Mouse (Mus musculus) cerebellum, postnatal 36 days (tissue): ENCODE results near the gene Xbp1.
"Not testable (repeated sequence)": the region's sequence is repeated elsewhere in the genome, so short reads cannot be mapped to it uniquely, and the experiment has no call there.

Source experiments
- DNase-seq, 2 experiments: peaks; one replicate each; pipeline ENCODE4 v3.0.0; 2021 to 2022; ENCODE audit warnings: mixed read lengths in 2 of 2

The Xbp1 gene

DNA sequence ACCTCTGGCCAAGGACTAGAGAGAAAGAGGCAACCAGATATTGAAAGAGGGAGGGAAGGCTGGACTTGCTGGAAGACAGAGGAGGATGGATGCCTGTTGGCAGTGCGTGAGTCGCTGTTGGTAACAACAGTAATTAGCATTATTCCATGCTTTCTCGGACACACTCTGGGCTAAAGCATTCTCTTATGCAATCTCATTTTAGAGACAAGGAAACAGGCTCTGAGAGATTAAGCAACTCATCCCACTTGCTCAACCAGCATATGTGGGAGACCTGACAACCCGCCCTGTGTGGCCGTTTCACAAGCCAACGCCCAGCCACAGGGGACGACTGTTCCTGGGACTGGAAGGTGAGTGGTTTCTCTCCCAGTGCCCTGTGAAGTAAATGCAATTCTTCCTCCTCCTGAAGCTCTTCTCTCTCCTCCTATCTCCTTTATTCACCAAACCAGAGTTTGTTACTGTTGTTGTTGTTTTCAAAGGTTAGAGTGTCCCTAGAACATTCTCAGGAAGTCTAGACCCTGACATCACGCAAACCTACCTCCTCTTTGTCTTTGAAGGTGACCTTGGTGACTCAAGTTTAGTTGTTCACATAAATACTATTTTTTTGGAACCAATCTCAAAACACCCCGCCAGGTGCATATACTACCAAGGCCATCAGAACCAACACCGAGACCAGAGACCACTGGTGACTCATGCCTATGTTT lies 18.0 kb upstream of the Xbp1 start:
- DNase-seq = no peak

DNA sequence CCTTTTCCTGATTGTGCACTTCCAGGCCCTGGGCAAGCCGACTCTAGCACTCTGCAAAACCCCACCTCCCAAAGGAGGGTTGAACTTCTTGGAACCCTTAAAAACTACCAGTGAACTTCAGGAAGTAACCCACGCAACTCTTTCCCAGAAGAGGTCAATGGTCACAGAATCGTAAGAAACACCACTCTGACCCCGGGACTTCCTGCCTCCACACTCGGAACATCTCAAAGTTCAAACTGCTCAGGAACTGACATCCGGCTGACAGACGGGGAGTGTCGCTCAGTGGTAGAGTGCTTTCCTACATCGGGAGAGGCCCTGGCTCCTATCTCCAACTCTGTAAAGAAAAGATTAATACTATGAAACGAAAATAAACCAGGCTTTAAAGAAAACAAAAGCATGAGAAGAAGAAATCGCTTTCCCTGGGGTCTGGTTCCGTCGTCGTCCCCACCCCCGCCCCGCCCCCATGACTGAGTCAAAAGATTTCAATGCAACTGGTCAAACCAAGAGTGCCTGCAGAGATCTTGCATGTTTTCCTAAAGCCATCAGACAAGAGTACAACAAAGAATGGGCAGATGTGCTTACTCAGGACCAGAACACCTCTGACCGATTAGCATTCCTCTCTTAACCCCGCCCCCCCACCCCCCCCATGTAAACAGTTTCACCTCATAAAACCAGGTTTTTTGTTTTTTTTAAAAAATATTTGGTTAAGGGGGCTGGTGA lies 14.4 kb upstream of the Xbp1 start:
- no peak for DNase-seq

DNA sequence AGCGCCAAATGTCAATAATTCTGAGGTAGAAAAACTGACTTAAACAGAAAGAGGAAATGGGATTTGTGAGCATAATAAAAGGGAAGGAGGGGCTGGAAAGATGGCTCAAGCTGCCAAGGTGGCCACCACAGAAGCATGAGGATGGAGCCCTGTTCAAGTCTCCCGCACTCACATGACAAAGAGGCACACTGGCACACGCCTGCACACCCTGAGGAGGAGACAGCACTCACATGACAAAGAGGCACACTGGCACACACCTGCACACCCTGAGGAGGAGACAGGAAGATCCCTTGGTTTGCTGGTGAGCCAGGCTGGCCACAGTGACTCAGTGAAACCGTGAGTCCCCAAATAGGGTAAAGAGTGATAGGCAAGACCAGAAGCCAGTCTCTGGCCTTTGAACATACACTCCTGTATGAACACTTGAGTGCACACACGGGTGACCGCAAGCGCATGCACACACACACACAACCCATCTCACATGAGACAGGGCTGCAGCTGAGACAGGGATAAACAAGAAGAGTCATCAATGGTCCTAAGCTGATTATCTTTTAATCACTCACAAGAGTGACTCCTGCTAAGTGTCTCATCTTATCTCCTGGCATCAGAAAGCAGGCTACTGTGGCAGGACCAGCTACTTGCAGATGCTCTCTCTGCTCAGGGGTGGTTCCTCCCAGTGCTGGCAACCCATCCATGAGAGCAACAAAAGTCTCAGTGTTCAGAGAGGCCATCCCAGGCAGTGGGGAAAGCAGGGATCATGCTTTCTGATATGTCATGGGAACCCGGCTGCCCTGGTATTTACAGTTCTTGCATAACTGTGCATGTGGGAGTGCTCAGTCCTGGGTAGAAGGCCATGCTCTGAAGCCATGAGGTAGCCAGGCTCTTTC lies 11.0 kb upstream of the Xbp1 start:
- no peak for DNase-seq

DNA sequence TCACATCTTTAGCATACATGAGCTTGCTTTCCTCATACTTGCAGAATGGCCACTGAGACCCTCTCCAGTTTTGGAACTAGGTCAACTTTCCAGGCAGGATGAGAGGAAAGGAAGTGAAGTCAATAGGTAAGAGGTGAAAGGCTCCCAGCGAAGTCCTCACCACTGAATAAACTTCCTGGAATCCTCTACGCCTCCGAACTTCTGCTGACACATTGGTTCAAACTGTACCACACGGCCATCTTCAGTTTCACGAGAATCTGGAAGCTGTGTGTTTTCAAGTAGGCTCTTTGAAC lies 10.4 kb upstream of the Xbp1 start:
- no peak for DNase-seq

DNA sequence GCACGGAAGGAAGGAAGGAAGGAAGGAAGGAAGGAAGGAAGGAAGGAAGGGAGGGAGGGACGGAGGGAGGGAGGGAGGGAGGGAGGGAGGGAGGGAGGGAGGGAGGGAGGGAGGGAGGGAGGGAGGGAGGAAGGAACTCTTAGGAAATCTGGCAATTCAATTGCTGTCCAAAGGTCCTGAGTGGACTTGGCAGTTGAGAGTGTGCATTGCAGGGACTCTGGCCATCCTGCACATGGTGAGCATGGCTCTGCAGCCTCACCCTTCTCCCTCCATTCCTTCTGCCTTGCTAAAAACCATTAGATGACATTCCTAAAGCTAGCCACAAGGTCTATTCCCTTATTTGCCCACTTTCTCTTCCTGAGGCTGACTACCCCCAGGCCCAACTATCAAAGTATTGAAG lies 9.8 kb upstream of the Xbp1 start:
- not testable (repeated sequence) for DNase-seq

DNA sequence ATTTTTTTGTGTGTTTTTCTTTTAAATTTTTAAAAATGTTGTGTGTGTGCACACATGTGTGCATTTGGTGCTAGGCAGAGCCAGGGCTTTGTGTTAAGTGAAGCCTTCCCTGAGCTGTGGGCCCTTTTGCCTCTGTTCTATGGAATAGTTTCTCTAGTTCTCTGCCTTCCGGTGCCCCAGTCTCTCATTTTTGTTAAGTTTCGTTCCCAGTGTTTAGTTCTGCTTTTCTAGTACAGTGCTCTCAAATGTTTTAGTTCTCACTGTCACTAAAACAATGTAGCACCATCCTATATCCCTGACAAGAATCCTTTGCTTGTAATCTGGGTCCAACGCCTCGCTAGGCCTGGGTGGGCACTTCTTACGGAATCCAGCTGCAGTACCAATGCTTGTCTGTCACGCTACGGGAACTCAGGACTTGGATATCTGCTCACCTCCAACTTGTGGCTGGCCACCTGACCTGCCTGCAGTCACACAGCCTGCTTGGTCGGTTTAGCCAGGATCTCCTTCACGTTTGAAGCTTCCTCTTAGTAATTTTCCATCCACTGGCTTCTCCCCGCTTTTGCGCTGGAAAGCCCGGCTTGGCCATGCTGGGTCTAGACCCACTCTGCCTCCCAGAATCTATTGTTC lies 8.2 kb upstream of the Xbp1 start:
- no peak for DNase-seq

DNA sequence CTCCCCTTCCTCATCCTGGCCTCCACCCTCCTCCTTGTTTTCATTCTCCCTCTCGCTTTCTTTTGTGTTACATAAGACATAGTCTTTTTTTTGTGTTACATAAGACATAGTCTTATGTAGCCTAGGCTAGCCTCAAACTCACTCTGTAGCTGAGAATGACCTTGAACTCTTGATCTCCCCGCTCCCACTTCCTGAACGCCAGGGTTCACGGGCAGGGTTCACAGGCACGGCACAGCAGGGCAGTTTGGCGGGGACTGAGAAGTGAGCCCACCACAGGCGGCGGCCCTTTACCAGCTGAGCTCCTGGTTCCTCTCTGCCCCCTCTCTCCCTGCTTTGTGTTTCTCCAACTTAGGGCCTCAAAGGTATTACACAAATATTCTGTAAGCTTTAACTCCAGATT lies 7.5 kb upstream of the Xbp1 start:
- no peak for DNase-seq

DNA sequence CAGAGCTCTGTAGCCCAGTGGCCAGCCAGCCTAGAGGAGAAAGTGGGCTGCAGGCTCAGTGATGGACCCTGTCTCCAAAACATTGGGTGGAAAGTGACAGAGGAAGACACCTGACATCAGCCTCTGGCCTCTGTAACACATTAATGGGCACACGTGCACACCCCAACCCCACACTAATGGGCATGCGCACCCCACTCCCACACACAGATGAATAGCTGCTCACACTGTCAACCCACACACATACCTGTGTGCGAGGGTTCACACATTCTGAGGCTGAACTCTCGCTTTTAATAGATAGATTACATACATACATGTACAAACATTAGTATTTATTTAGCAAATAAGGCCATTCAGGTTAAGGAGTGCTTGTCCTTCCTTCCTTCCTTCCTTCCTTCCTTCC lies 6.4 kb upstream of the Xbp1 start:
- DNase-seq = no peak

DNA sequence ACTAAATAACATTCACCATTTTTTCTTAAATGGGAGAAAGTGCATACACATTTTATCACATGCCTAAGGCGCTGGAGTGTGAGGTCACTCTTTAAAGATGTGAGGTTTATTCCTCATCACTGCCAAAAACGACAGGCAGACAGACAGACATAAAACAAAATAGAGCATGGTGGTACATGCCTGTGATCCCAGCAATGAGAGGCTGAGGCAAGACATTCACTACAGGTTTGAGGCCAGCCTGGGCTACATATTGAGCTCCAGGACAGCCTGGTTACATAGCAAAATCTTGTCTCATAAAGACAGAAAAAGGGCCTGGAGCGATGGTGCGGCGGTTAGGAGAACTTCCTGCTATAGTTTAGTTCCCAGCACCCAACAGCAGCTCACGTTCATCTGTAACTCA lies 5.3 kb upstream of the Xbp1 start:
- no peak for DNase-seq

DNA sequence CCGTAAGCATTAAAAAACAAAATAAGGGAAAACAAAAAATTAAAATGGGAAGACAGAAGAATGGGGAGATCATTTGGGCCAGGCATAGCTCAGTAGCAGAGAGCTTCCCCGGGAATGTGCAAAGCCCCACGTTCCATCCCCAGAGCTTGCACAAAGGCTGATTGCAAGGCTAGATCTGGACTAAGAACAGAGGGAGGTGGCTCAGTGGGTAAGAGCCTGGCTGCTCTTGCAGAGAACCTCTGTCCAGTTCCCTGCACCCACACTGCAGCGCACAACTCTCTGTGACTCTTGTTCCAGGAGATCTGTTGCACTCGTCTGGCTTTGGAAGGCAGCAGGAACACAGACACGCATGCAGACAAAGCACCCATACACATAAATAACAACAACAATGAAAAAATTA lies 4.8 kb upstream of the Xbp1 start:
- DNase-seq = no peak

DNA sequence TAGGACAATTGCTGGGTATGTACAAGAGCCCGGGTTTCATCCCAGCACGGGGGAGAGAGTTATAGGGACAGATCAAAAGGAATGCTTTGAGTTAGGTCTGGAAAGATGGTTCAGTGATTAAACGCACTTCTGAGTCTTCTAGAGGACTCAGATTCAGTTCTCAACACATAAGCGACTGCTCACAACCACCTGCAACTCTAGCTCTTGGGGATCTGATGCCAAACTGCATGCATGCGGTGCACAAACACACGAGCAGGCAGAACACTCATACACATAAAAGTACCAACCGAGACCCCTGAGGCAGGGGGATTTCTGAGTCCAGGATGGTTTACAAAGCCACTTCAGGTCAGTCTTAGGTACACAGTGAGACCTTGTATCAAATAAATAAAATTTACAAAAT lies 4.3 kb upstream of the Xbp1 start:
- DNase-seq = no peak

DNA sequence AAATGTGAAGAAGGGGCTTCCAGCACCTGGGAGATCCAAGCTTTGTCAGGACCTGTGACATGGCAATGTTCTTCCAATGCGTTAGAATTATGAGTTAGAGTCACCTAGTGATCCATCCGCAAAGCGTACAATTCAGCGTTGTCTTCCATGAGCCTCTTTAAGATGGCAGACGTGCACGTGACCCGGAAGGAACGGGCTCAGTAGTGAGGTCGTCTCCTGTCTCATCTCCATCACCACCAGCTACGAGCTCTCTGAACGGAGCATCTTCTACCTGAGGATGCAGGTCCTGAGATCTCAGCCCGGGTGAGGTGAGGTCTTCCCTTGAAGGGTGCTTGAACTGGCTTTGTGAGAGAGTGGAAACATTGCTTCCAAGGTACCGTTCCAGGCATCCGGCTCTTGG lies 3.8 kb upstream of the Xbp1 start:
- DNase-seq = no peak

DNA sequence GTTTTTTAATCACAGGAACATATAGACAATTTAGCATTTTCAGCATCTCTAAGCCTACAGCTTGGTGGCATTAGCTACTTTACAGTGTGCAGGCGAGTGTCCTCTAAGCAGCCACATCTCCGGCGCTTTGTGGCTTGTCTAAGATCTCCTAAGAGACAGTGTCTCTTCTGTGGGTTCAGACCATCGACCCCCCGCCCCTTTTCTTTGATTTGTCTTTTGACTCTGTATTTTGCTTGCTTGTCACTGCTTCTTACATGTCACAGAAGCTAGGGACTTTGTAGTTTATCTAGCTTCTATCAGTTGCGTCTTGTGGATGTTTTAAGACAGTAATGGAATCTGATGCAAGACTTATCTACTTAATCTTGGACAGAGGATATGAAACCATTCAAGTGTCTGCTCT lies 3.1 kb upstream of the Xbp1 start:
- no peak for DNase-seq

DNA sequence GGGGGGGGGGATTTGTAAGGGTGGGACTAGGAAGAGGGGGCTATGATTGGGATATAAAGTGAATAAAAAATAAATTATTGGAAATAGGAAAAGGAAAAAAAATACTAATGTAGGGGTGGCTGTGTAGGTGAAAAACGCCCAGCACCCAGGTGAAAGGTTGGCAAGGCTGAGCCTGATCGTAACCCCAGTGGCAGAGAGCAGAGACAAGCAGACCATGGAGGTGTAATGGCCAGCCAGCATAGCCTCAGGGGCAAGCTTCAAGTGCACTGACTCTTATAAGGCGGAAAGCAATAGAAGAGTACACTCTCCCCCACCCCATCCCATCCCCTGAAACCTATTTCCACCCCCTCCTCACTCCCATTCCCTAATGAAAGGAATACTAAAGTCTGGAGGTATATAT lies 778 bp upstream of the Xbp1 start:
- DNase-seq = no peak

DNA sequence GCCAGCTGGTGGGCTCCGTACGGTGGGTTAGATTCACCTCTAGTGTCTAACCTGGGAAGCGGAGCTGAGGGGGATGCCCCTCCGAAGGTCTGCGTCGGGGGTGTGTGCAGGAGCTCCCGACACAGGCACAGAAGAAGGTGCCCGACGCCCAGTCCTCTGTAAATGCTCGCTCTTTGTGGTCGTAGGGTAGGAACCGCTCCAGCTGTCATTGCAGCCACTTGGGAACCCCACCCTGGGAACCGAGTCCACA lies 732 bp downstream of the Xbp1 start:
- DNase-seq = no peak

DNA sequence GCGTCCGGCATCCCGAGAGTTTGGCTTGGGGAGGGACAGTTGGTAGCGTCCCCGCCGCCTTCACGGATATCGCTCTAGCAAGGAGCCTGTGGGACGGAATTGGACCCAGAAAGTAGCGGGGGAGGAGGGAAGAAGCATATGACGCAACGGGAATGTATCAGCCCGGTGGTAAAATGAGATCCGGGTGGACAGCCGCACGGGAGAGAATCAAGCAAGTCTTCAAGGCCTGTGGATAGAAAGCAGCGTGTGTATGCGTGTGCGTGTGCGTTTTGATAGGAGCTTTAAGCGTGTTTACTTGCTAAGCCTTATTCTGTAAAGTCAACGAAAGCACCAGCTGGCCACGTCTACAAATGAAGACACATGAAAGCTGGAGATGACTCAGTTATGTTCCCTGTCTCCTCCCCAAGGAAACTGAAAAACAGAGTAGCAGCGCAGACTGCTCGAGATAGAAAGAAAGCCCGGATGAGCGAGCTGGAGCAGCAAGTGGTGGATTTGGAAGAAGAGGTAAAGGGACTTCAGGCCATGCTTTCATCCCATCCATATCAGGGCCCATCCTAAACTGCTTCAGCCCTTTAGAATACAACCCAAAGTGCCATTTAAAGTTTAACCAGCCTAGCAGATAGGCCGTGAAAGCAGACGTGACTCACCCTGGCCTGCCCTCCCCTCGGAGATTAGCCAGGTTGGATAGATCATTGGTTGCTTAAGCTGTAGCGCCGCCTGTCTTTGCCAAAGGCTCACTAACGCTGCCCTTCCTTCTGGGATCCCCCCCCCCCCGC lies 1.2 kb downstream of the Xbp1 start:
- peak; percentile 70 to 71 for DNase-seq

DNA sequence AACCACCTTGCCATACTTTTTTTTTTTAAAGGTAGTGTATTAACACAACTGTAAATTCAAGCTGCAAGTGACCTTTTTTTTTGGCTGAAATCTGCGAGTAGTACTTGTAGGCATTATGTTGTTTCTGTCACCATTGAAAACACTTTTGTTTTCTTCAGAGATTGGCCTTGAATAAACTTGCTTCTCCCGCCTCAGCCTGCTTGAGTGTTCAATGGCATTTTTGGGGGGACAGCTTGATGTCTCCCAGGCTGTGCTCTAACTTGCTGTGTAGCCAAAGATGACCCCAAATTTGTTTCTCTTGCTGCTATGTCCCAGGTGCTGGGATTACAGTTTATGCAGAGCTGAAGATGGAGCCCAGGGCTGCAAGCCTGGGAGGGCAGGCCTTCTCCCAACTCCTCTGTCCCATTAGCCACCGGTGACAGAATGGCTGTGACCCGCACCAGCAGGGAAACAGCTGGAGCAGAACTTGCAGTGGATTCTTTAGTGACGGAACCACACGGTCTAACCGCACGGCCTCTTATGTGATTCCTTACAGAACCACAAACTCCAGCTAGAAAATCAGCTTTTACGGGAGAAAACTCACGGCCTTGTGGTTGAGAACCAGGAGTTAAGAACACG lies 2.4 kb downstream of the Xbp1 start:
- no peak for DNase-seq

DNA sequence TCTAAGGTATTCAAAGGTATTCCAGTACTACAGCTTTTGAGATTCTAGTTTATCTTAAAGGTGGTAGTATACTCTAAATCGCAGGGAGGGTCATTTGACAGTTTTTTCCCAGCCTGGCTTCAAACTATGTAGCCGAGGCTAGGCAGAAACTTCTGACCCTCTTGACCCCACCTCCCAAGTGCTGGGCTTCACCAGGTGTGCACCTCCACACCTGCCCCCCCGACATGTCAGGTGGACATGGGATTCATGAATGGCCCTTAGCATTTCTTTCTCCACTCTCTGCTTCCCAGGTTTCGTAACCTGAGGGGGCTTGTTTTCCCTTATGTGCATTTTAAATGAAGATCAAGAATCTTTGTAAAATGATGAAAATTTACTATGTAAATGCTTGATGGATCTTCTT lies 5.0 kb downstream of the Xbp1 start:
- no peak for DNase-seq

DNA sequence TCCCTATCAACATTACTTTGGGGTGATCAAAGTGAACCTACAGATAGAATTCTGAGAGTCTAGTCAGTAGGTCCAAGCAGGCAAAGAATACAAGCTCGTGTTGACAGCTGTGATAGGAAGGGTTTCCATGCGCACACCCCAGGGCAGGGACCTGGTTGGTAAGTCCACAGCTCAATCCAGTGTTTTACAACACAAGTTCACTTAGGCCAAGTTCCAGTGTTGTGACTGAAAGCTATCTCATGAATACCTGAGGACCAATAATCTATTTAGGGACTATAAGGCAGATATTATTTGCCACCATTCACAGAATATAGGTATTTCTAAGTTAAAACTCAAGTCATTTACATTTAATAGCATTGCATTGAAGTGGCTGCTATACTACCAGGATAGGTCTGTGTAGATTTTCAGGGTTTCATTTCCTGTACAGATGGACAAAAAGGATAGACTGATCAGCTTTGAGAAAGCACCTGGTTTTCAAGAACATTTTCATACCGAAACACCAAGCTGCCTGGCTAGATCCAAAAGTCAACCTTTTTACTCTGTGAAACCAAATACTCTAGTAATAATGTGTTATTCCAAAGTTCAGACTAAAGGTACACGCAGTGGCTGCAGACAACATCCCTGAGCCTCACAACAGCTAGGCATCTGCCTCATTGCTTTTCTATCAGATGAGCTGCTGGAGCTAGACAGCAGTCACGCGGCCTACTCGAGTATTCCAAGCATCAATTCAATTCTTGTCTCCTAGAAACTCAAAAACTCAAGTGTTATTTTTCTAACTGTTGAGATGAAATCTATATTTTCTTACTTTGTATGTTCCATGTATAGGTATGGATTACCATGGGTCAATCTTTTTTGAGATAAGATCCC lies 6.3 kb downstream of the Xbp1 start:
- DNase-seq = no peak

DNA sequence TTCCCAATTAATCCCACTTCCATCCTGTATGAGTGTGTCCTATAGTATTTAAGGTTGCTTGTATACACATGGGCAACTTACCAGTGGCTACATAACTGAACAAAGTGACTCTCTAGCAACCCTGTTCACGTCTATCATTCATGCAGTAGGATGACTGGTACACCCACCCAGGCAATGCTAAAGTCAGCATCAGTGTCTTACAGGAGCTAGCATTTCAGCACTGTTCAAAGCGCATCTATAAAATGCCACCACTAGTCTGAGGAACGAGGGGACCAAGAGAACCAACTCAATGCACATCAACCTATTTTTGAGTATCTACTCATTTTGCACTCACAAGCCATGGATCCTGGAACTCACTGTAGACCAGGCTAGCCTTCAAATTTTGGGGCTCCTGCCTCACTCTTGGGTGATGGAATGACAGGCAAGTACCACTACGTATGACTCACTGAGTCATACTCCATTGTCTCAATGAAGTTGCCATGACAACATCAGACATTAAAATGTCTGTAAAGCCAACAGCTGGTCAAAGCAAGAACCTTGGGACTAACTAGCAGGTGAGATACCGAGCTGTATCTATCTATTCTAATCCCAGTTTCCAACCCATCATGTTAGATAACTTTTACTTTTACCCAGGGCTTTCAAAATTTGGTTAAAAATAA lies 7.5 kb downstream of the Xbp1 start:
- DNase-seq = no peak

DNA sequence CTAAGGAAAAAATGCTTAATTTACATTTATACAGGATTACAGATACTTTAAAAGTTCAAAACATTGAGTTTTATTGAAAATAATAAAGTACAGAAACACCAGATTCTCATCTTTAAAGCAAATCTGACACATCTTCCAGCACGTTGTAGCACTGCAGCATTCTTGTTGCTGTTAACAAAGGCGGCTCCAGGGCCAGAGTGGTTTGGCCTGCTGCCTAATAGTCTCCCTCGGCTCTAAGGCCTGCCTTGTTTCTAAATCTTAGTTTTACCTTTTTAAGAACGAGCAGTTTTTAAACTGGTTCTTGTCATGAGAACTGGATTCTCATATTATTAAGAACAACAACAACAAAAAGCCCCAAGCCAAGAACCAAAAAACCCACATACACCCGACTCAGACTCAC lies 8.4 kb downstream of the Xbp1 start:
- DNase-seq = no peak
